Mouse (Mus musculus) bone marrow macrophage, adult 2 months (primary cell): ENCODE results near the gene Sugt1.

Experiments used
- CTCF ChIP-seq: IDR thresholded peaks from 2 replicates; pipeline ENCODE4 v1.5.1; 2012; ENCODE audit warnings: low read depth, mild to moderate bottlenecking, low read length, moderate library complexity
- POLR2A ChIP-seq: IDR thresholded peaks from 2 replicates; pipeline ENCODE4 v1.6.1; 2012; ENCODE audit warnings: mild to moderate bottlenecking, low read depth, low read length, borderline replicate concordance

- TF ChIP-seq POLR2A (no peak), CTCF (no peak)
These were observed 6.6 kb downstream of the Sugt1 start for GRCm38 (mm10) chr14:79594069-79594468.
